Mouse (Mus musculus): ENCODE data around the gene Sprtn. TPM values are rescaled to one million over a fixed set of nuclear protein-coding genes. Genes with fewer than 3 reads are reported as not detected.

The Sprtn gene
- polyA plus RNA-seq (2014; fragmentation: Illumina TruSeq; extraction: RNeasy Lipid Tissue Mini Kit (QIAGEN cat#74804); ENCODE audit: low read depth, low replicate concordance): 11.4 TPM

GRCm38 (mm10) chr8:124897386-124898250 is at the start of gene Sprtn, which contains the start of gene Exoc8:
TSS of gene Sprtn (plus strand) at chr8:124897886.
TSS of gene Exoc8 (minus strand) at chr8:124897705.

GRCm38 (mm10) chr8:124862321-124863162 is 35.1 kb upstream of the Sprtn start, which contains the start of the genes Gnpat and 2810004N23Rik:
TSS of gene Gnpat (plus strand) at chr8:124863033.
TSS of gene 2810004N23Rik (minus strand) at chr8:124863120.

GRCm38 (mm10) chr8:124949209-124950068 is 51.8 kb downstream of the Sprtn start, which contains the start of gene Egln1:
TSS of gene Egln1 (minus strand) at chr8:124949324.

Other genes starting within 250 kb of the Sprtn start
- gene 2310022B05Rik, start 234.5 kb upstream of the Sprtn start, polyA plus RNA-seq (2014; fragmentation: Illumina TruSeq; extraction: RNeasy Lipid Tissue Mini Kit (QIAGEN cat#74804); ENCODE audit: low read depth, low replicate concordance): 9.9 TPM
- gene Ttc13, start 175.9 kb upstream of the Sprtn start, polyA plus RNA-seq (2014; fragmentation: Illumina TruSeq; extraction: RNeasy Lipid Tissue Mini Kit (QIAGEN cat#74804); ENCODE audit: low read depth, low replicate concordance): 13.5 TPM
- 1.1 TPM for gene Arv1, start 175.7 kb upstream of the Sprtn start, polyA plus RNA-seq (2014; fragmentation: Illumina TruSeq; extraction: RNeasy Lipid Tissue Mini Kit (QIAGEN cat#74804); ENCODE audit: low read depth, low replicate concordance)
- 0.69 TPM for gene Fam89a, start 146.1 kb upstream of the Sprtn start, polyA plus RNA-seq (2014; fragmentation: Illumina TruSeq; extraction: RNeasy Lipid Tissue Mini Kit (QIAGEN cat#74804); ENCODE audit: low read depth, low replicate concordance)
- gene Trim67, start 104.8 kb upstream of the Sprtn start, polyA plus RNA-seq (2014; fragmentation: Illumina TruSeq; extraction: RNeasy Lipid Tissue Mini Kit (QIAGEN cat#74804); ENCODE audit: low read depth, low replicate concordance): not detected
- gene Gnpat, start 34.9 kb upstream of the Sprtn start, polyA plus RNA-seq (2014; fragmentation: Illumina TruSeq; extraction: RNeasy Lipid Tissue Mini Kit (QIAGEN cat#74804); ENCODE audit: low read depth, low replicate concordance): 57.2 TPM
- 30.8 TPM for gene 2810004N23Rik, start 34.8 kb upstream of the Sprtn start, polyA plus RNA-seq (2014; fragmentation: Illumina TruSeq; extraction: RNeasy Lipid Tissue Mini Kit (QIAGEN cat#74804); ENCODE audit: low read depth, low replicate concordance)
- gene Exoc8, start 181 bp upstream of the Sprtn start, polyA plus RNA-seq (2014; fragmentation: Illumina TruSeq; extraction: RNeasy Lipid Tissue Mini Kit (QIAGEN cat#74804); ENCODE audit: low read depth, low replicate concordance): 10.6 TPM
- gene Egln1, start 51.4 kb downstream of the Sprtn start, polyA plus RNA-seq (2014; fragmentation: Illumina TruSeq; extraction: RNeasy Lipid Tissue Mini Kit (QIAGEN cat#74804); ENCODE audit: low read depth, low replicate concordance): 50.3 TPM
- 41.4 TPM for gene Tsnax, start 115.1 kb downstream of the Sprtn start, polyA plus RNA-seq (2014; fragmentation: Illumina TruSeq; extraction: RNeasy Lipid Tissue Mini Kit (QIAGEN cat#74804); ENCODE audit: low read depth, low replicate concordance)
- gene Disc1, start 156.3 kb downstream of the Sprtn start, polyA plus RNA-seq (2014; fragmentation: Illumina TruSeq; extraction: RNeasy Lipid Tissue Mini Kit (QIAGEN cat#74804); ENCODE audit: low read depth, low replicate concordance): not detected